Mouse (Mus musculus): Measurements from ENCODE around the gene Pet100. TPM values are rescaled to one million over a fixed set of nuclear protein-coding genes. Genes with fewer than 3 reads are reported as not detected.

The Pet100 gene
- polyA plus RNA-seq, 1 experiment from 2014 or later, result 101 TPM

- no peak for ATAC-seq
- Histone ChIP-seq H3K4me1 (0 out of 2 replicates have a peak, but pooled peaks cover 3% of the 10 kb centered on the region), H3K9ac (no peak overlapping the region), H3K4me3 (no peak overlapping the region), H3K36me3 (no peaks in the 10 kb centered on the region), H3K9me3 (replicated peaks) (no peaks in the 10 kb centered on the region), H3K4me2 (no peak overlapping the region), H3K27ac (no peak overlapping the region), H3K27me3 (replicated peaks) (peaks cover 26% of the 10 kb centered on the region)
- WGBS (ENCODE audit: insufficient replicate concordance), result 20% methylated on average over 7 of the region's 7 CpGs
Measured at GRCm38 (mm10) chr8:3656725-3657381, 35.5 kb downstream of the Pet100 start.

DNA sequence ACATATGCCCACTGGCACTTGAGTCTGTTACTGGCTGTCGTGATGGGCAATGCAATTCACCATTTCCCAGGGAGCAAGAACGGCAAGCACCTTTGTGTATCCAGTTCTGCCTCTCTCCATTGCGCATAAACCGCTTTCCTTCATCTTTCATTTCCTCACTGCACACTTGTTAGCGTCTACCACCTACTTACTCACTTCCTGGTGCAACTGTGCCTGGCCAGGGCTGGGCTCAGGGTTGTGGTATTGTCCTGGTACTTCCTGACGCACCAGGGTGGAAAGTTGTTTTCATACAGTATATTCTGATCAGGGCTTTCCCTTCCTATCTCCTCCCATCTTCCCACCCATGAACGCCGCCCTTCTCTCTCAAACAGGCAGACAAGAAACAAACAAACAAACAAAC, 39.5 kb downstream of the Pet100 start:
- no peak overlapping the region for H3K4me2 ChIP-seq
- no peak for ATAC-seq
- 47% methylated on average over 8 of the region's 8 CpGs for WGBS (ENCODE audit: insufficient replicate concordance)

GRCm38 (mm10) chr8:3664405-3664804, 43.1 kb downstream of the Pet100 start:
- H3K9ac ChIP-seq, result no peak overlapping the region
- H3K4me2 ChIP-seq, result no peak overlapping the region
- 0 out of 2 replicates have a peak, but pooled peaks cover 3% of the 10 kb centered on the region for H3K4me1 ChIP-seq
- H3K27me3 ChIP-seq (replicated peaks), result no peaks in the 10 kb centered on the region; the same call in 1 of the 2 replicates
- H3K36me3 ChIP-seq, result no peaks in the 10 kb centered on the region
- ATAC-seq, result 0 out of 2 replicates have a peak, but pooled peaks have one; percentile 8
- WGBS (ENCODE audit: insufficient replicate concordance), result 16% methylated on average over 4 of the region's 5 CpGs
- H3K4me3 ChIP-seq, result no peak overlapping the region
- no peaks in the 10 kb centered on the region for H3K9me3 ChIP-seq (replicated peaks)
- H3K27ac ChIP-seq, result no peak overlapping the region; the same call in 1 of the 2 replicates

More for the DNA sequence above, 39.5 kb downstream of the Pet100 start:
- Histone ChIP-seq H3K4me1 (0 out of 2 replicates have a peak, but pooled peaks cover 3% of the 10 kb centered on the region), H3K9ac (no peak overlapping the region), H3K27ac (no peak overlapping the region), H3K27me3 (replicated peaks) (peaks cover 13% of the 10 kb centered on the region; the same call in 1 of the 2 replicates), H3K36me3 (no peaks in the 10 kb centered on the region), H3K4me3 (no peak overlapping the region), H3K9me3 (replicated peaks) (no peaks in the 10 kb centered on the region)

DNA sequence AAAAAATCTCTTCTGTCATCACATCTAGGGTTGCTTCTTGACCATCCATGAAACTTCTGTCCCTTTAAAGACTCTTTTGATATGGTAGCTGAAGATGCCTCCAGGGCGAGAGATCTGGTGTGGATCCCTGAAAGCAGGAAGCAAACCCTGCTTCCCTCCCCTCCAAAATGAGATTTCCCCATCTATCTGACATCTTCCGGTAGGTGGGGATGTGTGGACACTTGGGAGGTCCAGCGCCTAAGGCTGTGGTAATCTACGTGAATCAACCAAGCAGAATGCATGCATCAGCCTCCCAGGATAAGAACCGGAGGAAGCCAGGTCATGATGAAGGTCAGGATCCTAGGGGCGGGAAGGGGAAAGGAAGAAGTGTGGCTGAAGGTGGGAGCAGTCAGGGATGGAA, 44.2 kb downstream of the Pet100 start, which contains the start of gene Mcemp1:
Gene Mcemp1 (plus strand): TSS at position 248 of the 400 bp plus-strand sequence.
- Histone ChIP-seq H3K4me1 (no peaks in the 10 kb centered on the region), H3K27me3 (replicated peaks) (no peaks in the 10 kb centered on the region; the same call in 1 of the 2 replicates), H3K27ac (peak within 1 kb of the TSS; percentile 7; the same call in 1 of the 2 replicates), H3K4me3 (no peak within 1 kb of the TSS), H3K9ac (no peak within 1 kb of the TSS), H3K36me3 (no peaks in the 10 kb centered on the region), H3K9me3 (replicated peaks) (no peaks in the 10 kb centered on the region), H3K4me2 (no peak within 1 kb of the TSS)
- 55% methylated on average over 6 of the region's 6 CpGs for WGBS (ENCODE audit: insufficient replicate concordance)
- ATAC-seq, result no peak

DNA sequence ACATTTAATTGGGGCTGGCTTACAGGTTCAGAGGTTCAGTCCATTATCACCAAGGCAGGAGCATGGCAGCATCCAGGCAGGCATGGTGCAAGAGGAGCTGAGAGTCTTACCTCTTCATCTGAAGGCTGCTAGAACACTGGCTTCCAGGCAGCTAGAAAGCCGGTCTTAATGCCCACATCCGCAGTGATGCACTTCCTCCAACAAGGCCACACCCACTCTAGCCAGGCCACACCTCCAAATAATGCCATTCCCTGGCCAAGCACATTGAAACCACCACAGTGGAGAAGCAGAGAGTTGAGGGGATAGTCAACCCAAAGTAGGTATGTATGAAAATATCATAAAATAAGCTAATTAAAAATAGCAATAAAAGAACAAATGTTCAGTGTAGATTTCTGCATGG, 49.0 kb downstream of the Pet100 start:
- H3K4me2 ChIP-seq, result no peak overlapping the region

DNA sequence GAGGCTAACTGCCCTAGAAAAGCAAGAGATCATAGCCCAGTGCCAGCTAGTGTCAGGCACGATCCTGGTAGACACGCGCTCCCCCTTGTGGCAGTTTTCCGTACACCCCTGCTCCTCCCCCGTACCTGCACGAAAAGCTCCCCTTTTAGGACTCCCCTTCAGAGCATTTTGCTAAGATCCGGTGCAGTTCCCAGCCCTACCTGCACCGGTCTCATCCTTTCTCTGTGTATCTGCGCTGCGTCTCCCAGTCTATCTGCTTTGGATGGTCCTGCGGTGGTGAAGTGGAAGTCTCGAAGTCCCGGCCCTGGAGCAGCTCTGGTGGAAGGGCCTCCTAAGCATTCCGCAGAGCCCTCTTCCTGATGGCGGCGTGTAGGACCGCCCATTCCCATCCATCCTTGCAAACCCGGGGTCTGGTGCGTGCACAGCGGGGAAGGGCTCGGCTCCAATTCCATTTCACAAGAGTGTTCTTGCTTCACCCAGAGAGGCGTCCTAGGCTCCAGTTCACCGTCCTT, 50.7 kb downstream of the Pet100 start, which contains the start of gene Fcor:
Gene Fcor (minus strand): TSS at position 383 of the 512 bp plus-strand sequence.
- peak within 1 kb of the TSS; percentile 58 for H3K4me3 ChIP-seq
- H3K27ac ChIP-seq, result no peak within 1 kb of the TSS; the same call in 1 of the 2 replicates
- ATAC-seq, result peak; percentile 67
- peak within 1 kb of the TSS; percentile 73 for H3K4me2 ChIP-seq
- H3K9ac ChIP-seq, result peak within 1 kb of the TSS; percentile 68
- peaks cover 16% of the 10 kb centered on the region for H3K4me1 ChIP-seq
- H3K27me3 ChIP-seq (replicated peaks), result no peaks in the 10 kb centered on the region; the same call in 1 of the 2 replicates
- under 1% methylated on average over 23 of the region's 23 CpGs for WGBS (ENCODE audit: insufficient replicate concordance)
- no peaks in the 10 kb centered on the region for H3K9me3 ChIP-seq (replicated peaks)
- H3K36me3 ChIP-seq, result no peaks in the 10 kb centered on the region

More for the DNA sequence above, 49.0 kb downstream of the Pet100 start:
- 49% methylated on average over 2 of the region's 2 CpGs for whole genome bisulfite sequencing (ENCODE audit: insufficient replicate concordance)
- H3K4me3 ChIP-seq, result no peak overlapping the region
- H3K9ac ChIP-seq, result no peak overlapping the region
- no peaks in the 10 kb centered on the region for H3K9me3 ChIP-seq (replicated peaks)
- H3K36me3 ChIP-seq, result no peaks in the 10 kb centered on the region
- no peaks in the 10 kb centered on the region; the same call in 1 of the 2 replicates for H3K27me3 ChIP-seq (replicated peaks)
- H3K27ac ChIP-seq, result no peak overlapping the region
- no peak for ATAC-seq
- peaks cover 8% of the 10 kb centered on the region for H3K4me1 ChIP-seq

- no peak for ATAC-seq
- Histone ChIP-seq H3K36me3 (peaks cover 13% of the 10 kb centered on the region), H3K9me3 (replicated peaks) (no peaks in the 10 kb centered on the region), H3K27ac (no peak overlapping the region), H3K4me2 (no peak overlapping the region), H3K4me1 (peaks cover 26% of the 10 kb centered on the region), H3K9ac (no peak overlapping the region), H3K27me3 (replicated peaks) (no peaks in the 10 kb centered on the region), H3K4me3 (no peak overlapping the region)
- WGBS (ENCODE audit: insufficient replicate concordance), result 70% methylated on average over 3 of the region's 3 CpGs
Measured at GRCm38 (mm10) chr8:3674671-3675070, 53.3 kb downstream of the Pet100 start.

Other genes with a start within 250 kb of the Pet100 start
- 4.1 and 4.4 TPM in 2 replicates for gene Arhgef18, start 228.5 kb upstream of the Pet100 start, polyA plus RNA-seq (2016; fragmentation: Nextera tagmentation; extraction: Ambion mirVana)
- 3.4 and 3.6 TPM in 2 replicates for gene Pex11g, start 153.9 kb upstream of the Pet100 start, polyA plus RNA-seq (2016; fragmentation: Nextera tagmentation; extraction: Ambion mirVana)
- gene Tex45, start 150.7 kb upstream of the Pet100 start, polyA plus RNA-seq (2016; fragmentation: Nextera tagmentation; extraction: Ambion mirVana), result 0.08 TPM in 1 of 2 replicates, not detected in the other
- 7.9 and 8.1 TPM in 2 replicates for gene Zfp358, start 128.4 kb upstream of the Pet100 start, polyA plus RNA-seq (2016; fragmentation: Nextera tagmentation; extraction: Ambion mirVana)
- 25.7 and 26.9 TPM in 2 replicates for gene Mcoln1, start 121.1 kb upstream of the Pet100 start, polyA plus RNA-seq (2016; fragmentation: Nextera tagmentation; extraction: Ambion mirVana)
- 14.7 and 17.1 TPM in 2 replicates for gene Pnpla6, start 106.2 kb upstream of the Pet100 start, polyA plus RNA-seq (2016; fragmentation: Nextera tagmentation; extraction: Ambion mirVana)
- 2.3 and 2.9 TPM in 2 replicates for gene C330021F23Rik, start 53.6 kb upstream of the Pet100 start, polyA plus RNA-seq (2016; fragmentation: Nextera tagmentation; extraction: Ambion mirVana)
- gene Camsap3, start 34.3 kb upstream of the Pet100 start, polyA plus RNA-seq (2016; fragmentation: Nextera tagmentation; extraction: Ambion mirVana), result 2.0 and 2.2 TPM in 2 replicates
- gene Xab2, start 232 bp upstream of the Pet100 start, polyA plus RNA-seq (2016; fragmentation: Nextera tagmentation; extraction: Ambion mirVana), result 42.8 and 43.2 TPM in 2 replicates
- 0.11 TPM in 1 of 2 replicates, not detected in the other for gene Pcp2, start 4.0 kb downstream of the Pet100 start, polyA plus RNA-seq (2016; fragmentation: Nextera tagmentation; extraction: Ambion mirVana)
- 71.7 and 76.5 TPM in 2 replicates for gene Stxbp2, start 9.4 kb downstream of the Pet100 start, polyA plus RNA-seq (2016; fragmentation: Nextera tagmentation; extraction: Ambion mirVana)
- gene Retn, start 34.2 kb downstream of the Pet100 start, polyA plus RNA-seq (2016; fragmentation: Nextera tagmentation; extraction: Ambion mirVana), result 0.14 and 0.20 TPM in 2 replicates
- 0.91 and 0.97 TPM in 2 replicates for gene Mcemp1, start 44.2 kb downstream of the Pet100 start, polyA plus RNA-seq (2016; fragmentation: Nextera tagmentation; extraction: Ambion mirVana)
- gene Fcor, start 50.8 kb downstream of the Pet100 start, polyA plus RNA-seq (2016; fragmentation: Nextera tagmentation; extraction: Ambion mirVana), result 2.8 and 3.2 TPM in 2 replicates
- 22.1 and 22.8 TPM in 2 replicates for gene Trappc5, start 54.8 kb downstream of the Pet100 start, polyA plus RNA-seq (2016; fragmentation: Nextera tagmentation; extraction: Ambion mirVana)
- 0.07 TPM in 1 of 2 replicates, not detected in the other for gene Fcer2a, start 72.6 kb downstream of the Pet100 start, polyA plus RNA-seq (2016; fragmentation: Nextera tagmentation; extraction: Ambion mirVana)
- 1.4 and 1.8 TPM in 2 replicates for gene Clec4g, start 99.1 kb downstream of the Pet100 start, polyA plus RNA-seq (2016; fragmentation: Nextera tagmentation; extraction: Ambion mirVana)
- 0.14 and 0.24 TPM in 2 replicates for gene Cd209a, start 127.4 kb downstream of the Pet100 start, polyA plus RNA-seq (2016; fragmentation: Nextera tagmentation; extraction: Ambion mirVana)
- gene Cd209e, start 232.8 kb downstream of the Pet100 start, polyA plus RNA-seq (2016; fragmentation: Nextera tagmentation; extraction: Ambion mirVana), result not detected in 2 replicates

Measured in liver, embryonic 12.5 days (tissue).